Mouse (Mus musculus) testis, adult 2 months (tissue): ENCODE measurements around the gene Olfr763. TPM values are rescaled to one million over a fixed set of nuclear protein-coding genes. Genes with fewer than 3 reads are reported as not detected.
"Not testable (repeated sequence)": the region's sequence is repeated elsewhere in the genome, so short reads cannot be mapped to it uniquely, and the experiment has no call there.

Experiments
- H3K27ac ChIP-seq: fragments of 200-500 bp; 2 replicates; pipeline ENCODE4 v1.5.1; 2012; ENCODE audit warnings: low read depth, low read length; ENCODE audit not compliant: control insufficient read depth, insufficient read depth
- H3K27me3 ChIP-seq: fragments of 200-500 bp; 2 replicates; pipeline ENCODE4 v1.6.1; 2012; ENCODE audit warnings: mild to moderate bottlenecking, low read length, moderate library complexity; ENCODE audit not compliant: control insufficient read depth, insufficient read depth
- H3K36me3 ChIP-seq: fragments of 200-500 bp; 2 replicates; pipeline ENCODE4 v1.6.1; 2012; ENCODE audit warnings: mild to moderate bottlenecking, low read length; ENCODE audit not compliant: control insufficient read depth, insufficient read depth
- H3K4me1 ChIP-seq: fragments of 200-500 bp; 2 replicates; pipeline ENCODE4 v1.6.1; 2012; ENCODE audit warnings: low read length; ENCODE audit not compliant: control insufficient read depth, insufficient read depth
- H3K4me3 ChIP-seq: fragments of 200-500 bp; 2 replicates; pipeline ENCODE4 v1.5.1; 2012; ENCODE audit warnings: low read depth, mild to moderate bottlenecking, low read length, moderate library complexity, mixed read lengths; ENCODE audit not compliant: control insufficient read depth
- CTCF ChIP-seq: fragments of 200-500 bp; IDR thresholded peaks from 2 replicates; pipeline ENCODE4 v1.5.1; 2012; ENCODE audit warnings: low read depth, mild to moderate bottlenecking, inconsistent platforms, low read length, moderate library complexity; ENCODE audit not compliant: control insufficient read depth, insufficient read depth, insufficient replicate concordance
- POLR2A ChIP-seq: fragments of 200-500 bp; IDR thresholded peaks from 2 replicates; pipeline ENCODE4 v1.6.1; 2012; ENCODE audit warnings: low read depth, mild to moderate bottlenecking, inconsistent platforms, low read length, moderate library complexity; ENCODE audit not compliant: control insufficient read depth
- polyA plus RNA-seq: library from polyadenylated mRNA; depleted of rRNA; stranded (reverse); fragments of >200 nt; gene quantifications from 2 replicates; pipeline ENCODE4 v1.2.3, GENCODE M21; 2012; rRNA removed

Olfr763 gene
- polyA plus RNA-seq, 1 experiment, result not detected

DNA sequence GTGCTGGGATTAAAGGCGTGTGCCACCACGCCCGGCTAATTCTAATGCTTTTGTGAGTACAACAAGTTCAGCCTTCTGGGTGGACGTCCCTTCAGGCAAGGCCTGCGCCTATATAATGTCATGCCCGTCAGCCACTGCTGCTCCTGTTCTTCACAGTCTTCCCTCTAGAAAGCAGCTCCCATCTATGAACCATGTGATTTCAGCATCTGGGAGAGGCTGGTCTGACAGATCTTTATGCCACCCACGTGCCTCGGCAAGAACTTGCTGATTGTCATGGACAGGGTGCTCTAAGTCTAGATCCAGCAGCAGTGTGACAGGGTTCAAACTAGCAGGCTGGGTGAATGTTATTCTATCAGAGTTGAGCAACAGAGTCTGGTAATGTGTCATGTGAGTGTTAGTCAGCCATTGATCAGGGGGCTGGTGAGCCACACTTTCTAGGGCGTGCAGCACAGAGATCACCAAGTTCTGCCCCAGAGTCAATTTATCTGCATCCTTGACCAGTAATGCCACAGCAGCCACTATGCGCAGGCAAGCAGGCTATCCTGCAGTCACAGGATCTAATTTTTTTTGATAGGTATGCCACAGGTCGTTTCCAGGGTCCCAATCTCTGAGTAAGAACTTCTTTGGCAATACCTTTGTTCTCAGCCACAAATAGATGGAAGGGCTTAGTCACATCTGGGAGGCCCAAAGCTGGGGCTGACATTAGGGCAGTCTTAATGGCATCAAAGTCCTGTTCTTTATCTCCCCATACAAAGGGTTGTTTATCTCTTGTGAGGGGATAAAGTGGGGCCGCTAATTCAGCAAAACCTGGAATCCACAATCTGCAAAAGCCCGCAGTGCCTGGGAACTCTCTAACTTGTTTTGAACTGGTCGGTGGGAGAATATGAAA lies 6.3 kb upstream of the Olfr763 start:
- Histone ChIP-seq H3K4me1 (no peaks in the 10 kb centered on the region), H3K4me3 (no peak overlapping the region), H3K27me3 (no peaks in the 10 kb centered on the region), H3K27ac (no peak overlapping the region), H3K36me3 (no peaks in the 10 kb centered on the region)
- TF ChIP-seq POLR2A (no peak), CTCF (no peak)

GRCm38 (mm10) chr10:129011511-129011910 lies 920 bp downstream of the Olfr763 start:
- not testable (repeated sequence) for H3K36me3 ChIP-seq, H3K4me3 ChIP-seq, H3K27me3 ChIP-seq, H3K4me1 ChIP-seq, H3K27ac ChIP-seq

GRCm38 (mm10) chr10:129014477-129014876 lies 3.9 kb downstream of the Olfr763 start:
- TF ChIP-seq POLR2A (no peak), CTCF (no peak)
- no peaks in the 10 kb centered on the region for H3K36me3 ChIP-seq
- no peak overlapping the region for H3K4me3 ChIP-seq
- H3K27me3 ChIP-seq, result no peaks in the 10 kb centered on the region
- no peaks in the 10 kb centered on the region for H3K4me1 ChIP-seq
- H3K27ac ChIP-seq, result no peak overlapping the region

GRCm38 (mm10) chr10:129023319-129023718 lies 12.7 kb downstream of the Olfr763 start:
- TF ChIP-seq CTCF (no peak), POLR2A (no peak)
- H3K27ac ChIP-seq, result no peak overlapping the region
- H3K36me3 ChIP-seq, result no peaks in the 10 kb centered on the region

GRCm38 (mm10) chr10:129026018-129026662 lies 15.5 kb downstream of the Olfr763 start:
- no peaks in the 10 kb centered on the region for H3K4me1 ChIP-seq
- H3K36me3 ChIP-seq, result no peaks in the 10 kb centered on the region
- no peak overlapping the region for H3K27ac ChIP-seq
- no peak overlapping the region for H3K4me3 ChIP-seq
- no peaks in the 10 kb centered on the region for H3K27me3 ChIP-seq
- no peak for TF ChIP-seq POLR2A
- TF ChIP-seq CTCF, result peak; percentile 35; the same call in 1 of the 2 replicates

More at GRCm38 (mm10) chr10:129023319-129023718, 12.7 kb downstream of the Olfr763 start:
- no peak overlapping the region for H3K4me3 ChIP-seq
- H3K27me3 ChIP-seq, result no peaks in the 10 kb centered on the region
- H3K4me1 ChIP-seq, result no peaks in the 10 kb centered on the region

GRCm38 (mm10) chr10:129028343-129028742 lies 17.8 kb downstream of the Olfr763 start:
- H3K27me3 ChIP-seq, result no peaks in the 10 kb centered on the region
- H3K36me3 ChIP-seq, result no peaks in the 10 kb centered on the region
- H3K27ac ChIP-seq, result no peak overlapping the region
- no peak for TF ChIP-seq CTCF
- H3K4me3 ChIP-seq, result no peak overlapping the region
- H3K4me1 ChIP-seq, result no peaks in the 10 kb centered on the region

DNA sequence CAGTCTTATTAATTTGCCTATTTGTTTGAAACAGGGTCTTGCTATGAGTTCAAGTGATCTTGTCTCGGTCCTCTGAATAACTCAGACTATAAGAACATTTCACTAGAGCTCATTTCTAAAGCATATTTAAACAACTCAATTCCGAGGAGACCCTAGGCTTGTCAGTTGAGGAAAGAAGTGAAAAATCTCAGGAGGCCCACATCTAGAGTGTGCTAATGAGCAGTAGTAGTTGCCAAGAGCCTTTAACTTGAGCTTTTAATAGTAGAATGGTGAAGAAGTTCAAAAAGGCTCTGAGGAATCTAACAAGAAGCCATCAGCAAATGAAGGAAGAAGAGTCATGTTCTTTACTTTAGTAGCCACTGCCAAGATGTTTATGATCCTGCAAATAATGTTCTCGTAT lies 29.2 kb downstream of the Olfr763 start, which contains the start of gene Olfr764-ps1:
Gene Olfr764-ps1 (minus strand): TSS at position 101 of the 400 bp plus-strand sequence.
- H3K27ac ChIP-seq, result no peak within 1 kb of the TSS
- H3K36me3 ChIP-seq, result no peaks in the 10 kb centered on the region
- no peaks in the 10 kb centered on the region for H3K4me1 ChIP-seq
- H3K27me3 ChIP-seq, result no peaks in the 10 kb centered on the region
- no peak for TF ChIP-seq POLR2A
- TF ChIP-seq CTCF, result no peak
- no peak within 1 kb of the TSS for H3K4me3 ChIP-seq

DNA sequence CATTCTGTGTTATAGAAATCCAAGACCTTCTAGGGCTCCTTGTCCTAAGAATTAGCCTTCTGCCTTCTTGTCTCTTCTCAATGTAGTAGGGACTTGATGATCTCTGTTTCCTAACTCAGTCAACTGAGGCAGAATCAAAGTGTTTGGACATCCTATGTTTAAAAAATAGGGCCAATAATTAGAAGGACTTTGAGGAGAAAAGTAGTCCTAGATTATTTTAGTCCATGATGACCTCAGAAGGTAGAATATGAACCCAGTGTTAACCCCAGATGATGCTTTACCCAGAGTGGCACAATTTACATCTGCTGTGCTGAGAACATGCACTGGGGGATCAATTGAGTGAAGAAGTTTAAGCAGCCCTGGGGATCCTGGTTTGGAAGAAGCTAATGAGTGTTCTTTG lies 39.3 kb downstream of the Olfr763 start, which contains the start of gene Olfr765:
Gene Olfr765 (minus strand): TSS at position 101 of the 400 bp plus-strand sequence.
- H3K4me3 ChIP-seq, H3K27ac ChIP-seq, H3K27me3 ChIP-seq, H3K36me3 ChIP-seq, H3K4me1 ChIP-seq: not testable (repeated sequence)

Other genes with a start within 250 kb of the Olfr763 start
- 1.3 and 1.6 TPM in 2 replicates for gene Mmp19, start 219.9 kb upstream of the Olfr763 start, polyA plus RNA-seq
- 8.9 and 10.4 TPM in 2 replicates for gene Dnajc14, start 206.7 kb upstream of the Olfr763 start, polyA plus RNA-seq
- 7.7 and 8.2 TPM in 2 replicates for gene Tmem198b, start 206.4 kb upstream of the Olfr763 start, polyA plus RNA-seq
- gene Sarnp, start 193.5 kb upstream of the Olfr763 start, polyA plus RNA-seq, result 11.0 and 13.2 TPM in 2 replicates
- 77.4 and 91.8 TPM in 2 replicates for gene Ormdl2, start 189.1 kb upstream of the Olfr763 start, polyA plus RNA-seq
- gene Gdf11, start 119.1 kb upstream of the Olfr763 start, polyA plus RNA-seq, result 0.82 and 0.93 TPM in 2 replicates
- 28.8 and 30.9 TPM in 2 replicates for gene Cd63, start 109.8 kb upstream of the Olfr763 start, polyA plus RNA-seq
- gene Rdh5, start 87.9 kb upstream of the Olfr763 start, polyA plus RNA-seq, result 7.5 and 8.9 TPM in 2 replicates
- 97.9 and 108 TPM in 2 replicates for gene Bloc1s1, start 86.8 kb upstream of the Olfr763 start, polyA plus RNA-seq
- 19.0 and 19.1 TPM in 2 replicates for gene Itga7, start 77.0 kb upstream of the Olfr763 start, polyA plus RNA-seq
- gene Mettl7b, start 49.8 kb upstream of the Olfr763 start, polyA plus RNA-seq, result 1.3 and 1.6 TPM in 2 replicates
- not detected in 2 replicates for gene Olfr9, start 21.4 kb upstream of the Olfr763 start, polyA plus RNA-seq
- gene Olfr764-ps1, start 29.1 kb downstream of the Olfr763 start, polyA plus RNA-seq, result 0.04 TPM in 1 of 2 replicates, not detected in the other
- gene Olfr765, start 39.2 kb downstream of the Olfr763 start, polyA plus RNA-seq, result not detected in 2 replicates
- gene Olfr766-ps1, start 58.2 kb downstream of the Olfr763 start, polyA plus RNA-seq, result not detected in 2 replicates
- gene Olfr767, start 72.1 kb downstream of the Olfr763 start, polyA plus RNA-seq, result not detected in 2 replicates
- not detected in 2 replicates for gene Olfr768, start 88.6 kb downstream of the Olfr763 start, polyA plus RNA-seq
- not detected in 2 replicates for gene Olfr769, start 107.1 kb downstream of the Olfr763 start, polyA plus RNA-seq
- gene Olfr770, start 128.2 kb downstream of the Olfr763 start, polyA plus RNA-seq, result not detected in 2 replicates
- gene Olfr771, start 154.0 kb downstream of the Olfr763 start, polyA plus RNA-seq, result not detected in 2 replicates
- not detected in 2 replicates for gene Olfr772, start 167.1 kb downstream of the Olfr763 start, polyA plus RNA-seq
- not detected in 2 replicates for gene Olfr773, start 176.6 kb downstream of the Olfr763 start, polyA plus RNA-seq
- not detected in 2 replicates for gene Olfr774, start 225.4 kb downstream of the Olfr763 start, polyA plus RNA-seq
- not detected in 2 replicates for gene Olfr775, start 237.6 kb downstream of the Olfr763 start, polyA plus RNA-seq
- not detected in 2 replicates for gene Olfr776, start 248.3 kb downstream of the Olfr763 start, polyA plus RNA-seq